Mouse (Mus musculus) retina, postnatal 7 days (tissue): Measurements from ENCODE around the gene Slc35e3.
A peak's percentile ranks its signal among the peaks of the same experiment; 100 is the strongest.
"Not testable (repeated sequence)": the region's sequence is repeated elsewhere in the genome, so short reads cannot be mapped to it uniquely, and the experiment has no call there.

Experiments
- DNase-seq: peaks from one replicate; pipeline ENCODE4 v3.0.0-alpha.2; 2012; ENCODE audit warnings: low read depth, low spot score

Slc35e3 gene

DNA sequence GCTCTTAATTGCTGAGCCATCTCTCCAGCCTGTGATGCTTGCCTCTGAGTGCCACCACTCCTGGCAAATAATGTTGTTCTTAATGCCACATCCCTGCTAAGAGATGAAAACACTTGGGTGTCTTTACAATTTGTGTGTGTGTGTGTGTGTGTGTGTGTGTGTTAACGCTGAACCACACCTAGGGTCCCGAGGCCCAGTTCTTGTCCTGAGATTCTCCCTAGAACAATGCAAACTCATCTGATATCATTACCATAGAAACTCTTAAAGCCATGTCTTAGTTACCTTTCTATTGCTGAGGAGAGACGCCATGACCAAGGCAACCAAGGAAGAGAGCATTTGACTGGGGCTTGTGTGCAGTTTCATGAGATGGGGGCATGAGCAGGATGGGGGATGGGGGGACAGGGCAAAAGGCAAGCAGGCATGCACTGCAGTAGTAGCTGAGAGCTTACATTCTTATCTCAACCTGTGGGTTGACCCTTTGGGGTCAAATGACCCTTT, 32.1 kb downstream of the Slc35e3 start:
- DNase-seq, result no peak

DNA sequence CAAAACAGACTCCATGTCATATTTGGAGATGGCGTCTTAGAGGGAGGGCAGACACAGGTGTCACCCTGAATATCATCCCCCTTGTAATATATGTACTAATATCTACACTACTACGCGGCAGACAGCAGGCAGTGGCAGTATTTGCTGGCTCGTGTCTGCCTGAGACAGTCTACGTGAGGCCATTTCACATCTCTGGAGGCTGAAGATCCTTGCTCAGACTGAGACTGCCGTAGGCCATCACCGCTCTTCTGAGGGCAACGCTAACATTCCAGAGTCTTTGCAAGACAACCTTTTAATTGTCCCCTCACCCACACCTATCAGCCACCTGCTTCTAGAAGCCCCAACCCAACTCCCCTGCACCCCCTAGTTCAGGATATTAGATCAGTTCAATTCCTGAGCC, 32.7 kb downstream of the Slc35e3 start:
- no peak for DNase-seq

DNA sequence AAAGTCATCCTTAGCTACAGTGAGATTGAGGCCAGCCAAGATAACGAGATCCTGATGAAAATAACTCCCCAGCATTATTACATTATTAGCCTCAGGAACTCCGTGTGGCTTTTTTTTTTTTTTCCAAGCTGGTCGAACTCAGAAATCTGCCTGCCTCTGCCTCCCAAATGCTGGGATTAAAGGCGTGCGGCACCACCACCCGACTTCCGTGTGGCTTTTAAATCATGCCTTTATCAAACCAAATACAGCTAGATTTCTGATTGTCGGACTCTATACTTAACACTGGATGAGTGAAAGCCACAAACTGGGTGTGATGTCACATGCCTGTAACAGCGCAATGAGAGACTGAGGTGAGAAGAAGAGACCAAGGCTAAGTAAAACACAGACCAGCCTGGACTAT, 33.3 kb downstream of the Slc35e3 start:
- no peak for DNase-seq

DNA sequence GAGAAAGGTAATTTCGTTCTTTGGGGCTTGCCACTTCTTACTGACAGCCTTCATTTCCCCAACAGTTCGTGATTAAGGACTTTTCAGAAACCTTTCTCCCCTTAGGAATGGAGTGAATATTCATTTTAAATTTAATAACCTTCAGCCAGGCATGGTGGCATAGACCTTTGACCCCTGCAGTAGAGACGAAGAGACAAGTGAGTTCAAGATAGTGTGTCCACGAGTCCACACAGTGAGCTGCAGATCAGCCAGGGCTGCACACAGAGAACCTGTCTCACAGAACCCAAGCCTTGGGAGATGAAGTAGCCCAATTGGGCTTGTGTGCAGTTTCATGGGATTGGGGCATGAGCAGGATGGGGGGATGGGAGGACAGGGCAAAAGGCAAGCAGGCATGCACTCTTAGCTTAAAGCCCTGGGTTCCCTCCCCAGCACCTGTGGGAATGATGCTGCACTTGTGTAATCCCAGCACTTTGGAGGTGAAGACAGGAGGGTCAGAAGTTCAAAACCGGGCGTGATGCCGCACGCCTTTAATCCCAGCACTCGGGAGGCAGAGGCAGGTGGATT, 33.9 kb downstream of the Slc35e3 start:
- DNase-seq, result no peak

DNA sequence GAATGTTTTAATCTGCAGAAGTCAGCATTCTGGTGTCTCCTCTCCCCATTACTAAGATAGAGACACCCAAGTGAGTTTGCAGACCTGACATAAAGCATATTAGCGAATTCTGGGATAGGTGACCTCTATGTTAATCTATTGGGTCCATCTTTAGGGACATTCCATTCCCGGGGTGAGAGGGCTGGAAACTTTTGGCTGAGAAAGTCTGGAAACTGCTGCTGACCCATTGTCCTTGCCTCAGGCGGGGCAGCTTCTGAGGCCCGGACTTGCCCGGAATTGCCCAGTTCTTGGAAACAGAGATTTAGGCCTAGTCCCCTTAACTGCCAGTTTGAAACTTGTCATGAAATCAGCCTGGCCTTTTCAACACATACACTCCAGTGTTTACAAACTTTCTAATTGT, 34.8 kb downstream of the Slc35e3 start:
- DNase-seq, result no peak

DNA sequence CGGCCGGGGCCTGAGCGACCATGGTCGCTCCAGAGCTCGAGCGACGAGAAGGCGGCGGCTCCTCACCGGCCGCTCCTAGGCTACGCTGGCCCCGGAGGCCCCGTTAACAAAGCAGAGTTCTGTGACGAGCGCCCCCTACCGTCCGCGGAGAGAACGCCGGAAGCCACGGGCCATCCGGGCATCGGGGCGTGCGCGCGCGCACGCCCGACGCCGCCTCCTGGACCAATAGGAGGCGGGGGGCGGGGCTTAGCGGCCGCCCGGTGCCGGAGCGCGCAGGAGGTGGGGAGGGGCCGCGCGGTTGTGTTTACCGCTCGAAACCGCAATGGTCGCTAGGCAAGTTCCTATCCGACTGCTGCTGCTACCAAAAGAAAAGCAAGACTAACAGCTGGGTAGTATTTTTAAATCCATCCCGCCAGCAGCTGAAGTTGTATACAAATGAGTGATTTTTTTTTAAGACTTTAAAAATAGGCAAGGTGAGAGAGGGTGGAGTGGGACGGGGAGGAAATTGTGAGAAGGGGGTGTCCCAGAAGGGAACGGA, 35.5 kb downstream of the Slc35e3 start, which contains the start of gene Mdm2:
Gene Mdm2 (minus strand): TSS at position 155 of the 538 bp plus-strand sequence.
- peak; percentile 93 for DNase-seq

DNA sequence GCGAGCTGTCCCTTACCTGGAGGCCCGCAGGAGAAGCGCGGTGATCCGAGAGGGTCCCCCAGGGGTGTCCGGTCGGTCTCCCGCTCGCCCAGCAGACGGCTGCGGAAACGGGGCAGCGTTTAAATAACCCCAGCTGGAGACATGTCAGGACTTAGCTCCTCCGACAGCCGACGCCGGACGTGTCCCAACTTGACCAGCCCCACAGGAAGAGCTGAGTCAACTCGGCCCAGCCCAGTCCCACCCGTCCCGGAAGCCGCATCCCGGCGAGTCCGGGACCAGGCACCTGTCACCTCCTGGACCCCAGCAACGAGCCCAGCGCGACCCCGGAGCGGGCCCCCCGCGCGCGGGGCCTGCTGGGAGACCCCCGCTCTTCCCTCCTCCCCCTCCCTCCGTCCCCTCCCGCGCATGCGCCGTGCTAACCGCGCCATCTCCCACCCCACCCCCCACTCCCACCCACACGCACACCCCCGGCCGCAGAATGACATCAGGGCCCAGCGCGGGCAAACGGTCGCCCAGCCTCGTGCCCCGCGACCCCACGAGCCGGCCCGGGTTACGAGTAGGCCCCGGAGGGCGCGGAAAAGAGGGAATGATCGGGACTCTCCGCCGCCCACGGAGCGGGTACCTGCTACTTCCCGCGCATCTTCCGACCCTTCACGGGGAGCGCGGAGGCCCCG, 36.1 kb downstream of the Slc35e3 start:
- peak; percentile 72 for DNase-seq

DNA sequence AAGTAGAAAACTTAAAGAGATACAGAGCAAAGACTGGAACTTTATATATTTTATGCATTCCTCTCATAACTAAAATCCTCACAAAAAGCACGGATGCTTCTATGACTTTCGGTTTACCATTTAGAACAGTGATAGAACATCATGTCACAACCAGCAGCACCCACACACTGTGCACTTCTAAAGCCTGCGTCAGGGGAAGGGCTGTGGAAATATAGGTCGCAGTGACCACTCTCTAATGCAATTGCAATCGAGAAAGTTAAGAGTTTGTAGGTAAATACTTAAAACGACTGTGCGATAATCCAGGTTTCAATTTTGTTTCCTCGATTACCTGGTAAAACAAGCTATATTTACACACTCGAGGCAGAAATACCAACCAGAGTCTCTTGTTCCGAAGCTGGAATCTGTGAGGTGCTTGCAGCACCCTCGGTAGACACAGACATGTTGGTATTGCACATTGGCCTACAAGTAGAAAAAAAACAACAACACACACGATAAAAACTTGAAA, 36.8 kb downstream of the Slc35e3 start:
- DNase-seq, result no peak

DNA sequence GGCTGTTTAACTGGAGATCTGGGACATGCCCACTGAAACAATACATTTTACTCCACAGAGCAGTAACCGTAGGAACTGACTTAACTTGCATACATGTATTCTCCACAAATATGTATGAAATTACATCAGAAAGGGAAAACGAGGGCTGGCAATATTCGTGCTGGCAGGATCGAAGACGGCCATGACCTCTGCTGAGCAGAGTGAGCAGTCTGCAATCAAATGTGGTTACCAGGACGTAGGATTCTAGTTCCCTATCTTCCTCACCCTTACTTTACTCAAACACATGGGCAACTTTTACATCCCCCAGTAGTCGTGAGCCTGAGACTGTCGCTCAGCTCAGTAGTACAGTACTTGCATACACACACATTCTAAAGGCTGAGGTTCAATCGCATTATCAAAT, 37.3 kb downstream of the Slc35e3 start:
- DNase-seq, result no peak

DNA sequence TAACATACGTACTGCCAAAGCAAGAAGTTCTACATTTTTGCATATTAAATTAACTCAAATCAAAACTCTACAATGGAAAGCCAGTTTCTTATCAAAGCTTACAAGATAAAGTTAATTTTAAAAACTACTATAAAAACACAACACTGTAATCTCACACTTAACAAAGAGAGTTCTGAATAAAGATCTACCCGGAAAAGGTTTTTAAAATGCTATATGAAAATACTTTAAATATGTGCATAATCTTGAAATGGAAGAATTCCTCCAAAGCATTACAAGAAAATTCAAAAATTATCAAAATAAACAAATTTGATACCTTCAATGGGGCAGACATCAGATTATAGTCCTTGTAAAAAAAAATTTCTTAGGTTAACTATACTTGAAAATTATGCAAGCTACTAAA, 37.8 kb downstream of the Slc35e3 start:
- DNase-seq, result no peak

DNA sequence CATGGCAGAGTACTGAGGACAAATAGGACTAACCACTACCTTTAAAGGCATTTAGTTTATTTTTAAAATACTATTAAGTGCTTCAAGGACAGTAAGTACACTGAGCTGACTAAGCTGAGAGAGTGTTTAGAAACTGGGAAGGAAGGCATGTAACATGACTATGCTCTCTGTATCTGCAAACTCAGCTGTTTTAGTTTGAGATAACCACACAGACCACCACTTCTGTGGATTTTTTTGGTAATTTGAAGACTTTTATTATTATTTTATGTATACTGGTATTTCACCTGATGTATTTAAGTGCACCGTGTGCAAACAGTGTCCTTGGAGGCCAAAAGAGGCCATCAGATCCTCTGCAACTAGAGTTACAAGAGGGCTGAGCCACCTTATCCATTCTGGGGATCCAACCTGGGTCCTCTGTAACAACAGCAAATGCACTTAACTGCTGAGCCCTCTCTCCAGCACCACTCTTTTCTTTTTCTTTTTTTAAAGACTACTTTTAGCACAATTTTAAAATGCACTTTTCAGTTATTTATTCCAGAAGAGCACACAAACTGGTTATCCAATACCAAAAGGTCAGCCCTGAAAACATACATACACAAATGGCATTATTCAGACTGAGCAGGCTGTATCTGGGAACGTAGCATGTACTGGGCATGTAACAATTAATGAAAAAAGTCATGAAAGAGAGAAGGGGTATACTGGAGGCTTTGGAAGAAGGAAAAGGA, 38.9 kb downstream of the Slc35e3 start:
- DNase-seq, result no peak

DNA sequence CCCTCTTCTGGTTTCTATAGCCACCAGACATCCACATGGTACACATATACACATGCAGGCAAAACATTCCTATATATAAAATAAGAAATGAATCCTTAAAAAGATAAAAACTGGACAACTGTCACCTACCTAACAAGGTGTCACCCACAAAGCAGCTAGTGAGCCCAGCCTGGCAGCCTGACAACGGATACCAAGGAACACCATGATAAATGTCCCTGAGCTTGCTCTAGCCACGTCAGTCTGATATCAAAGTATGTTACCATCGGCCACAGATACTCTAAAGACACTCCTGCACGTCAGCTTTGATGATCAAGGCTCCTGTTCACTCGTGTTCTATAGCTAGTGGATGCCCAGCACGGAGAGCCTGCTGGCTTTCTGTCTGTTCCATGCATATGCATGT, 39.7 kb downstream of the Slc35e3 start:
- DNase-seq, result no peak

DNA sequence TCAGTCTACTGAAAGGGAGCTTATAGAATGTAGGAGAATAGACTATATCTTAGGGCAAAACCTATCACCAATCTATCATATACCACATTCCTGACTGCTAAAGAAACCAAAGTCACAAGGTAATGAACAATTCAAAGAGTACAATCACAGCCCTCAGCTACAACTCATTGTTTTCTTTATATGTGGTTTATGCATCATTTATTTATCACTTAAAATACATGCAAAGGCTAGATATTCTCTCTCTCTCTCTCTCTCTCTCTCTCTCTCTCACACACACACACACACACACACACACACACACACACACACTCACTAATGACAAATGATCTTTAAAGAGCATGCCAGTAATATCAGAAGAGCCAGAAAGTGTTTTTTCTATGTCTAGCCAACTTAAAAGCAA, 40.4 kb downstream of the Slc35e3 start:
- no peak for DNase-seq

DNA sequence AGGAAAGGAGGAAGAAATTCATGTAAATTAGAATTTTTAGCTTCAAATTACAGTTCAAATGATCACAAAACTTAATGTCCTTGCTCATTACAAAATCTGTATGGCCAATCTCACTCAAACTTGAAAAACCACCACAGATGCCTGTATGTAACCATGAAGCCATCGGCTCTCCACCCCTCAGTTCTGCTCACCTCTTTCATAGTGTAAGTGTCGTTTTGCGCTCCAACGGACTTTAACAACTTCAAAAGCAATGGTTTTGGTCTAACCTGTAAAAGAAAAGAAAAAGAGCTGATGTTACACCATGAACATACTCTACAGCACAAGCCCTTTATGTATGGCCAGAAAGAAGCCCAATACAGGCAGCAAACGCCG, 41.2 kb downstream of the Slc35e3 start:
- DNase-seq, result no peak

DNA sequence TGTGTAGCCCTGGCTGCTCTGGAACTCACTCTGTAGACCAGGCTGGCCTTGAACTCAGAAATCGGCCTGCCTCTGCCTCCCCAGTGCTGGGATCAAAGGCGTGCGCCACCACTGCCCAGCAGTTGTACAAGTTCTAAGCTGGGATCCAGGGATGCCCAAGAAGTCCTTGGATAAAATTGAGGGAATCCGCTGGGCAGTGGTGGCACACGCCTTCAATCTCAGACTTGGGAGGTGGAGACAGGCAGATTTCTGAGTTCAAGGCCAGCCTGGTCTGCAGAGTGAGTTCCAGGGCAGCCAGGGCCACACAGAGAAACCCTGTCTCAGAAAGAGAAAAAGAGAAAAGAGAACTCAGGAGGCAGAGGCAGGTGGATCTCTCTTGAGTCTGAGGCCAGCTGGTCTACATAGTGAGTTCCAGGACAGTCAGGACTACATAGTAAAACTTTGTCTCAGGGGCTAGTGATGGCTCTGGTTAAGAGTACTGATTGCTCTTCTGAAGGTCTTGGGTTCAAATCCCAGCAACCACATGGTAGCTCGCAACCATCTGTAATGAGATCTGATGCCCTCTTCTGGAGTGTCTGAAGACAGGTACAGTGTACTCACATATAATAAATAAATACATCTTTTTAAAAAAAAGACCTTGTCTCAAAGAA, 41.7 kb downstream of the Slc35e3 start:
- DNase-seq, result not testable (repeated sequence)

DNA sequence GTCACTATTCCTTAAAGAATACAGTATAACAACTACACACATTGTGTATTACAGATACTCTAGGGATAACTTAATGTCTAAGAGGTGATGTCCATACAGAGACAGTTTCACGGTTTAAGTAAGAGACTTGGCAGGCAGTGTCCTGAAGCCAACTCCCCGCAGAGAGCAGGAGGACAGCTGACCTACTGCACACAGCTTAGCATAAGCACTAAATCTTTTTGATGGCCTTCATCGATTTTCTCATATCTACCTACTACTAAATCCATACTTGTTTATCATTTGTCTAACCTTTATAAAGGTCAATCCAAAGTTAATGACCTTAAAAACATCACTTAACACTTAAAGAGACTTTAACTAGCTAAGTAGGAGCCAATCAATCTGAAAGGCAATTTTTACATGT, 42.7 kb downstream of the Slc35e3 start:
- no peak for DNase-seq

DNA sequence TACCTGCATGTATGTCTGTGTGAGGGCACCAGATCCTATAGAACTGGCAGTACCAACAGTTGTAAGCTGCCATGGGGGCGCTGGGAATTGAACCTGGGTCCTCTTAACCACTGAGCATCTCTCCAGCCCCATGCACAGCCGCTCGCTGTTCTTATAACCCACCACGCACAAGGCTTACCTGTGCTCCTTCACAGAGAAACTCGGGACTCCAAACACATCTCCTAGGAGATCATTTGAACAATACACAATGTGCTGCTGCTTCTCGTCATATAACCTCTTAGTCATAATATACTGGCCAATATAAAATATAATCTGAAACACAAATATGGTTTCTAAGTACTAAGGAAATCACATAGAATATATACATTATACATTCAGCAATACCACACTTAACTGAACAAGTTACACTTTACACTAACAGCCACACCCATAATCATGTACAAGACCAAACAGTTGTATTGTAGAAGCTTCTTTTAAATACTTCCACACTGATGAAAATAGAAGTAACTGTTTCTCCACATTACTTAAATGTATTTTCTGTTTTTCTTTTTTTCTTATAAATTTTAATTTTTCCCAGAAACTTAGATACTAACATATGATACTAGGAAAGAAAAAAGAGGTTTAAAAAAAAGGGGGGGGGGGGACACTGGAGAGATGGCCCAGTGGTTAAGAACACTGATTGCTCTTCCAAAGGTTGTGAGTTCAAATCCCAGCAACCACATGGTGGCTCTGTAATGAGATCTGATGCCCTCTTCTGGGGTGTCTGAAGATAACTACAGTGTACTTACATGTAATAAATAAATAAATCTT, 43.9 kb downstream of the Slc35e3 start:
- DNase-seq, result no peak

DNA sequence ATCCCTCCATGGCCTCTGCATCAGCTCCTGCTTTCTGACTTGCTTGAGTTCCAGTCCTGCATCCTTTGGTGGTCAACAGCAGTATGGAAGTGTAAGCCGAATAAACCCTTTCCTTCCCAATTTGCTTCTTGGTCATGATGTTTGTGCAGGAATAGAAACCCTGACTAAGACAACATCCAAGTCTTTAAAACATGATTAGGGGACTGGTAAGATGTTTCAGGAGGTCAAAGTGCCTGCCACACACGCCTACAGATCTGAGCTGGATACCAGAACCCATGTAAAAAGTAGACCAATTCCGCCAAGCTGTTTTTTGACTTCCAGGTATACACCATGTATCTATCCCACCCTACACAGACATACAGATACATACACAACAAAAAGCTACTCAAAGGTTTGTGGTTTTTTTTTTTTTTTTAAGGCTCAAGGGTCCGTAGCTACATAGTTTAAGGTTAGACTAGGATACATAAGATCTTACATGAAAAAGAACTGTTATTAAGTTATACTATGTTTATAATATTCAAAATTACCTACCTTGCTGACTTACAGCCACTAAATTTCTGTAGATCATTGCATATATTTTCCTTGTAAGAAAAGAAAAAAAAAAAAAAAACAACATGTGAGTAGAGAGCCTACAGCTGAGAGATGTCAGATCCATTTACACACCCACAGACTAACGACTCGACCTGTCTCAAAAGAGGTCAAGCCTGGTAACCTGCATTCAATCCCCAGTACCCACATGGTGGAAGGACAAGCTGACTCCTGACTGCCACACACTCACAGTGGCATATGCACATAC, 44.9 kb downstream of the Slc35e3 start:
- no peak for DNase-seq

DNA sequence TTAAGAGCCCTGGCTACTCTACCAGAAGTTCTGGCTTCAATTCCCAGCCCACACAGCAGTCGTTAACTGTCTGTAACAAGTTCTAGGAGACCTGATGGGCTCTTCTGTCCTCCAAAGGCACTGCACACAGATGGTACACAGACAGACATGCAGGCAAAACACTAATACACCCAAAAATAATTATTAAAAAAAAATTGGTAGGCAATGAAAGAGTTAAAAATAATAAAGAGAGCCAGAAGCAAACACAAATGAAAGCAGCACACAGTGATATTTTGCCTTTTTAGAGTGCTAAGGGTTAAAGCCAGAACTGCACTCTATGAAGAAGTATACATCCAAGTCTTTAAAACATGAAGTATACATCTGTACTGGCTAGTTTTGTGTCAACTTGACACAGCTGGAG, 45.7 kb downstream of the Slc35e3 start:
- DNase-seq, result no peak

DNA sequence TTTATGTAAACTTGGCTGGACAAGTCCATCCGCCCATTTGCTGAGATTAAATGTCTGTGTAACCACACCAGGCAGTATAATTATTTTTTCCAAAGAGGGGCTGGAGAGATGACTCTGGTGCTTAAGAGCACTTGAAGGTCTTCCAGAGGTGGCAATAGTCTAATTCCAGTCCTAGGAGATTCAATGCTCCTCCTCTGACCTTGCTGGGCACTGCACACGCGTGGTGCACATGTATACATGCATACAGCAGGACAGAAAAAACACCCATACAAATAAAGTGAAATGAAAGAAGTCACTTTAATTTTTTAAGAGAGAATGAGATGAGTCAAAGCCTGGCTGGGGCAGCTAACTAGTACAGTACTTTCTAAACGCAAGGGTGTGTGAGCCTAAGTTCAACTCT, 46.3 kb downstream of the Slc35e3 start:
- no peak for DNase-seq
